Mouse (Mus musculus) spleen, adult 18-20 months (tissue): ENCODE measurements around the gene Gm4871.

Experiments used
- DNase-seq, 2 experiments: peaks; one replicate each; pipeline ENCODE4 v3.0.0; 2022; ENCODE audit warnings: mixed read lengths in 2 of 2

The Gm4871 gene

GRCm38 (mm10) chr5:144990051-144990450, 42.5 kb downstream of the Gm4871 start:
- no peak for DNase-seq

- DNase-seq = no peak
Observed at GRCm38 (mm10) chr5:144989061-144989405, 43.5 kb downstream of the Gm4871 start.

- no peak for DNase-seq
Observed at GRCm38 (mm10) chr5:144988340-144989060, 44.1 kb downstream of the Gm4871 start.

GRCm38 (mm10) chr5:144987561-144987960, 45.0 kb downstream of the Gm4871 start:
- no peak for DNase-seq

- DNase-seq = no peak
Observed at GRCm38 (mm10) chr5:144984839-144985238, 47.7 kb downstream of the Gm4871 start.

GRCm38 (mm10) chr5:144983227-144983626, 49.3 kb downstream of the Gm4871 start:
- no peak for DNase-seq
